In genomic region chr15:78896149-78896548, GRCm38 (mm10) we compare ENCODE assay signal across 8 mouse cellular contexts. TPM values are rescaled to one million over a fixed set of nuclear protein-coding genes. Genes with fewer than 3 reads are reported as not detected.
DNase-seq lines count a peak whose midpoint lies in the region; ATAC-seq lines count a peak whose summit lies in the region.

No protein-coding gene starts in this region.

- 73% methylated on average over 3 of the region's 3 CpGs for WGBS in heart, embryonic 12.5 days
- 72% methylated on average over 3 of the region's 3 CpGs for WGBS in limb, embryonic 13.5 days

- H3K4me2 ChIP-seq in heart, embryonic 12.5 days = no peak overlapping the region
- no peak overlapping the region for H3K4me2 ChIP-seq in limb, embryonic 13.5 days (replicated peaks)

- no peaks in the 10 kb centered on the region for H3K9me3 ChIP-seq in heart, embryonic 12.5 days (replicated peaks)
- H3K9me3 ChIP-seq in limb, embryonic 13.5 days = no peaks in the 10 kb centered on the region

- ATAC-seq in heart, embryonic 12.5 days (ENCODE audit: insufficient number of reproducible peaks, low FRiP score) = no peak
- ATAC-seq in limb, embryonic 13.5 days (ENCODE audit: low FRiP score, low read depth) = no peak

- no peak for DNase-seq in heart, adult 18-20 months
- peak; percentile 86 for DNase-seq in ES-CJ7 (ENCODE audit: low read depth, low spot score)
- DNase-seq in naive thymus-derived CD4-positive, alpha-beta T cell, adult 2 months (ENCODE audit: low read depth) = peak; percentile 65
- DNase-seq in left cerebral cortex, adult 9 months (ENCODE audit: low spot score in 2 of 2) = no peak
- no peak for DNase-seq in embryo, embryonic 9.5 days (ENCODE audit: extremely low spot score)
- DNase-seq in right cerebral cortex, postnatal 4 days = no peak

- H3K36me3 ChIP-seq in heart, embryonic 12.5 days = peaks cover 41% of the 10 kb centered on the region
- peaks cover 44% of the 10 kb centered on the region for H3K36me3 ChIP-seq in limb, embryonic 13.5 days

- H3K4me1 ChIP-seq in heart, embryonic 12.5 days (replicated peaks) = peaks cover 89% of the 10 kb centered on the region
- peaks cover 52% of the 10 kb centered on the region for H3K4me1 ChIP-seq in limb, embryonic 13.5 days

- 0 out of 2 replicates have a peak overlapping the region, but pooled peaks have one; percentile 26 for H3K9ac ChIP-seq in heart, embryonic 12.5 days
- peak overlapping the region; percentile 39; the same call in 1 of the 2 replicates for H3K9ac ChIP-seq in limb, embryonic 13.5 days

- no peak overlapping the region for H3K27ac ChIP-seq in heart, embryonic 12.5 days (ENCODE audit: poor library complexity, severe bottlenecking)
- no peak overlapping the region for H3K27ac ChIP-seq in limb, embryonic 13.5 days

- no peaks in the 10 kb centered on the region for H3K27me3 ChIP-seq in heart, embryonic 12.5 days (replicated peaks)
- no peaks in the 10 kb centered on the region for H3K27me3 ChIP-seq in limb, embryonic 13.5 days

- no peak overlapping the region for H3K4me3 ChIP-seq in heart, embryonic 12.5 days
- no peak overlapping the region for H3K4me3 ChIP-seq in limb, embryonic 13.5 days

RNA-seq across cellular contexts. Expression of gene Gm49510, which starts 3.3 kb away (rescaled TPM):
- 0.15 and 0.47 TPM in 2 replicates for polyA plus RNA-seq in heart, embryonic 12.5 days (2016; fragmentation: Nextera tagmentation; extraction: Ambion mirVana)
- total RNA-seq in heart, adult 18-20 months (2021) = under 1 TPM; 0.10 to 0.27 TPM
- 0.34 and 0.71 TPM in 2 replicates for polyA plus RNA-seq in limb, embryonic 13.5 days (2015; fragmentation: Nextera tagmentation; extraction: Ambion mirVana)

RNA-seq across cellular contexts. Expression of gene Sh3bp1, which starts 3.4 kb away (rescaled TPM):
- 26.2 and 26.8 TPM in 2 replicates for polyA plus RNA-seq in heart, embryonic 12.5 days (2016; fragmentation: Nextera tagmentation; extraction: Ambion mirVana)
- total RNA-seq in heart, adult 18-20 months (2021) = 1 to 10 TPM; 3.5 to 7.1 TPM
- polyA plus RNA-seq in limb, embryonic 13.5 days (2015; fragmentation: Nextera tagmentation; extraction: Ambion mirVana) = 43.7 and 51.3 TPM in 2 replicates

RNA-seq across cellular contexts. Expression of gene Pdxp, which starts 17.6 kb away (rescaled TPM):
- polyA plus RNA-seq in heart, embryonic 12.5 days (2016; fragmentation: Nextera tagmentation; extraction: Ambion mirVana) = 33.4 and 34.2 TPM in 2 replicates
- total RNA-seq in heart, adult 18-20 months (2021) = under 1 TPM; 0.62 to 0.64 TPM
- polyA plus RNA-seq in limb, embryonic 13.5 days (2015; fragmentation: Nextera tagmentation; extraction: Ambion mirVana) = 19.1 and 20.3 TPM in 2 replicates

RNA-seq across cellular contexts. Expression of gene Gga1, which starts 19.2 kb away (rescaled TPM):
- polyA plus RNA-seq in heart, embryonic 12.5 days (2016; fragmentation: Nextera tagmentation; extraction: Ambion mirVana) = 54.0 and 54.7 TPM in 2 replicates
- total RNA-seq in heart, adult 18-20 months (2021) = 10 to 100 TPM; 40.3 to 45.2 TPM
- polyA plus RNA-seq in limb, embryonic 13.5 days (2015; fragmentation: Nextera tagmentation; extraction: Ambion mirVana) = 42.0 and 46.5 TPM in 2 replicates

RNA-seq across cellular contexts. Expression of gene Lgals1, which starts 30.4 kb away (rescaled TPM):
- polyA plus RNA-seq in heart, embryonic 12.5 days (2016; fragmentation: Nextera tagmentation; extraction: Ambion mirVana) = 667 and 690 TPM in 2 replicates
- total RNA-seq in heart, adult 18-20 months (2021) = 100 to 1,000 TPM; 185 to 222 TPM
- 1,866 and 1,947 TPM in 2 replicates for polyA plus RNA-seq in limb, embryonic 13.5 days (2015; fragmentation: Nextera tagmentation; extraction: Ambion mirVana)

Comparison
In these comparisons a context has a peak if more than half of its experiments do, and no peak if none do; other contexts are left out.
1. DNase-seq: peak in ES-CJ7 (single experiment) and naive thymus-derived CD4-positive, alpha-beta T cell, adult 2 months (single experiment); none in heart, adult 18-20 months (0 of 2), left cerebral cortex, adult 9 months (0 of 2), embryo, embryonic 9.5 days (single experiment) and right cerebral cortex, postnatal 4 days (single experiment).